Mouse (Mus musculus) c-Kit-positive CD71-positive TER-119-negative erythroid progenitor cells, embryonic 14.5 days (primary cell): ENCODE data around the gene Slc11a1.
"Not testable (repeated sequence)": the region's sequence is repeated elsewhere in the genome, so short reads cannot be mapped to it uniquely, and the experiment has no call there.

Experiments used
- DNase-seq: peaks from one replicate; pipeline ENCODE4 v3.0.0-alpha.2; 2013; ENCODE audit warnings: low read depth

Slc11a1 gene

DNA sequence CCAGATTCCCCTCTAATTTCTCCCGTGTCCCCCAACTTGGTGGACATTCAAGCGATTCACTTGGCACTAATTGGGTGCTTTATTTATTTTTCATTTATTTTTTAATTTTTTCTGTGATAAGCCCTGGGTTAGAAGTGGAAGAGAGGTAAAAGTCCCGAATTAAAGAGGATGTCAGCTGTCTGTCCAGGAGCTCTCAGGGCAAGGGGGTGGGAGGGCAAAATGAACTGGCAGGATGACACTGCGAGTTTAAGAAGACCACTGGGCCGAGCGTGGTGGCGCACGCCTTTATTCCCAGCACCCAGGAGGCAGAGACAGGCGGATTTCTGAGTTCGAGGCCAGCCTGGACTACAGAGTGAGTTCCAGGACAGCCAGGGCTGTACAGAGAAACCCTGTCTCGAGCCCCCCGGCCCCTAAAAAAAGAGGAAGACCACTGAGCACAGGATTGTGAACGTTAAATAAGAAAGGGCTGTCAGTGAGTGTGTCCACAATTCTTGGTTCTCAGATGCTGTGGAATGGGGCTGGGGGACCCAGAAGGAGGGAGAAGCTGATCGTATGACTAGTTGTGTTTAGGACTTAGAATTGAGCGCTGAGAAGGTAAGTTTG lies 12.5 kb downstream of the Slc11a1 start:
- no peak for DNase-seq

GRCm38 (mm10) chr1:74388398-74388920 lies 13.5 kb downstream of the Slc11a1 start:
- no peak for DNase-seq

- no peak for DNase-seq
Measured at GRCm38 (mm10) chr1:74389831-74390286, 14.9 kb downstream of the Slc11a1 start.

GRCm38 (mm10) chr1:74390287-74390906 lies 15.4 kb downstream of the Slc11a1 start:
- peak; percentile 78 for DNase-seq

GRCm38 (mm10) chr1:74390924-74391748 lies 16.1 kb downstream of the Slc11a1 start, which contains the start of gene Ctdsp1:
Gene Ctdsp1, plus strand, starts transcription at chr1:74391509.
- peak; percentile 83 for DNase-seq

DNA sequence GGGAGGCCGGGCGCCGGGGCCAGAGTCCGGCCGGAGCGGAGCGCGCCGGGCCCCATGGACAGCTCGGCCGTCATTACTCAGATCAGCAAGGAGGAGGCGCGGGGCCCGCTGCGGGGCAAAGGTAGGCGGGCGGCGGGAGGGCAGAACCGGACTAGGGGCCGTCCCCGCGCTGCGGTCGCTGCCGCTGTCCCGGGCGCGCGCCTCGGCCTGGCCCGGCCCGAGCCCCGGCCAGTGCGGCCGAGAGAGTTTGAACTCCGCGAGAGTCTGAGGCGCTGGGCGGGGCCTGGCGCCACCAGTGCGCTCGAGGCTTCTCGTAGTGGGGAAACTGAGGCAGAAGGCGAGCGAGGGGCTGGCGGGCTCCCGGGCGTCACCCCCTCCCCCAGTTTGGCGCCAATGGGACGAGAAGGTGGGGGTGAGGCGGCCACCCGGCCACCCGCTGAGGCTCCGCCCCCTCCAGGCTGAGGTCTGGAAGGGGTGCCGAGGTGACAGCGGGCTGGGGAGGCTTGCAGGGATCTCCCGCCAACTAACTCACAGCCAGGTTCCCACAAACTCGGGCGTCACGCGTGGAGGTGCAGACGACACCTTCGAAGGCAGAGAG lies 16.9 kb downstream of the Slc11a1 start:
- no peak for DNase-seq

GRCm38 (mm10) chr1:74392446-74392994 lies 17.5 kb downstream of the Slc11a1 start:
- no peak for DNase-seq

DNA sequence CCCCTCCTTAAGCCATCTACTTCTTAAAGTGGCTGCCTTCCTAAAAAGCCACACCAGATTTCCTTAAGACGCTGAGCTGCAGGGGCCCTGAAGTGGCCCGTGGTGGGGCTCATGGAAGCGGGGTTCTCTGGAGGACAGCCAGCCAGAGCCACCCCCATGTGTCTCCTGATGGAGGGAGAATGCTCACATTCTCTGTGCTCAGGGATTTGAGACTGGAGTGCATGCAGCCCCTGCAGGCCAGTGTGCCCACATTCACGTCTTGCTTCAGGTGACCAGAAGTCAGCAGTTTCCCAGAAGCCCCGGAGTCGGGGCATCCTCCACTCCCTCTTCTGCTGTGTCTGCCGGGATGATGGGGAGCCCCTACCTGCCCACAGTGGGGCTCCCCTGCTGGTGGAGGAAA lies 18.0 kb downstream of the Slc11a1 start:
- DNase-seq: no peak

DNA sequence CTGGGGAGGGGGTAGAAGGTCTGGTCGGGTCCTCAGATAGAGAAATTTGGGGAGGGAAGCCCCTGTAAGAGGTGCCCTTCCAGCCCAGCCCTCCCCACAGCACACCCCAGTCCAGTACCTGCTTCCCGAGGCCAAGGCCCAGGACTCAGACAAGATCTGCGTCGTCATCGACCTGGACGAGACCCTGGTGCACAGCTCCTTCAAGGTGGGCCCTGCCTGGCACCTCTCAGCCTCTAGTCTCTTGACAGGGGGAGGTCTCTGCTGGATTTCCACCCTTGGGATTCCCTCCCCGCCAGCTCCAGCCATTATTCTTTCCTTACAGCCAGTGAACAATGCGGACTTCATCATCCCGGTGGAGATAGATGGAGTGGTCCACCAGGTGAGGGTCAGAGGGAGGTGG lies 18.7 kb downstream of the Slc11a1 start:
- DNase-seq: no peak

GRCm38 (mm10) chr1:74394311-74394710 lies 19.3 kb downstream of the Slc11a1 start:
- DNase-seq: no peak

GRCm38 (mm10) chr1:74394858-74395257 lies 19.9 kb downstream of the Slc11a1 start:
- no peak for DNase-seq

DNA sequence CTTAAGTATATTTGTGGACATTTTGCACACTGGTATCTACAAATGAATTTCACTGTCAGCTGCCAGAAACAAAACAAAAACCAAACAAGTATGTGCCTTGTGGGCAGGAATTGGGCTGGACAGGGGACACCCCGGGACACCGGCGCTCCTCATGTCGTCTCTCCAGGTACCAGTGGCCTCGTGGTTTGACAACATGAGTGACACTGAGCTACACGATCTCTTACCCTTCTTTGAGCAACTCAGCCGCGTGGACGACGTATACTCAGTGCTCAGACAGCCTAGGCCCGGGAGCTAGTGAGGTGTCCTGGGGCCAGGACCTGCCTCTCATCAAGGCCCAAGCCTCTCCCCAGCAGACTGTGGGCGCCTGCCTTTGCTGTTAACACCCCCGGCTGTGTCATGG lies 20.3 kb downstream of the Slc11a1 start:
- DNase-seq: no peak

DNA sequence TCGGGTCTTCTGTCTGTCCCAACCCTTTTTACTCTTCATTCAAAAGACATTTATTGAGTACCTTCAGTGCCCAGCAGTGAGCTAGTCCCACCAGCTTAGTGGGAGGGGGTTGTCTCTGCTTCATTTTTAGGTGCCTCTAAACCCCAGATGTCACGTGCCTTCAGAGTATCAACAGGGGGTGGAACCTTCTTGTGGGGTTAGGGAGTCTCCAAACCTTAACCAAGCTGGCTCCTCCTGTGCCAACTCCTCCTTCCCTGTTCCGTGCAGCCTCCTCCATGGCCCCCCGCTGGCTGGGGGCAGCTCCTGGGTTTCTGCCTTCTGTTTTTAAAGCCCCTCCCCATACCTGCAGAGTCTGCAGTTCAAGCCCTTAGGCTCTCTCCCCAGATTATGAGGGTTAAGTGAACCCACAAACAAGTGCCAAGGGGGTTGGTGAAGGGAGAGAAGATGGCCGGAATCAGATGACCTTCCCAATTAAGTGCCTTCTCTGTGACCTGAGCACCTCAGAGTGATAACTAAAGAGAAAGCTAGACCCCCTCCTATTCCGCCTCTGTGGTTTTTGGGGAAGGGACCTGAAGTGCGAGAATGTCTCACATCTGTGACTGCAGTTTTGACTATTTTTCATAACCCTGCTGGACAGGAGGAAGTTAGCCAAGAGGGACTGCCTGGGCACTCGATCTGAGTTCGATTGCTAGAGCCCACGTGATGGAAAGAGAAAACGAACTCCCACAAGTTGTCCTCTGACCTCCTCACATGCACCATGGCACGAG lies 21.6 kb downstream of the Slc11a1 start:
- not testable (repeated sequence) for DNase-seq

DNA sequence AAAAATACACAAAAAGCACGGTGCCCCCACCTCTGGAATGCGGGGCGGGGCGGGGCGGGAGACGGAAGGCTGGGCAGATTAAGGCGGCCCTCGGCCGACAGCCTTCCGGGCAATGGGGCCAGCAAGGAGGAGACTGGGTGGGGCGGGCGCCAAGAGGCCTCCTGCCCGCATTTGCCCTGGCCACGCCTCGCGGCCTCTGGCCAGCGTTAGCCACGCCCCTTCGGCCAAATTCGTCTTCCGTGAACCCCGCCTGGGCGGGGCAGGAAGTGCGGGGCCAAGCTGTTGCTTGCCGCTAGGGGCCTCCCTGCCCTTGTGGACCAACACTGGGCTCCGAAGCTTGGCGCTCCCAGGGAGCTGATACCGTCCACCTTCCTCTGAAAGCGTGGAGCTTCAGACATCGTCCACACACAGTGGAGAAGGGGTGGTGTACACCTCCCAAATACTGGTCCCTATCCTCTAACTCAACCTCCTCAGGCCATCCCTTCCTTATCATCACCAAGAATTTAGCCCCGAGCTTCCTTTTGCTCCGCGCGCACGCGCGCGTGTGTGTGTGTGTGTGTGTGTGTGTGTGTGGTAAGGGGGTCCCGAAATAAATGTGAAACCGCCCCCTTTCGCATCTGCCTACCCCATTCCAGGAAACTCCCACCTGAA lies 22.4 kb downstream of the Slc11a1 start:
- peak; percentile 96 for DNase-seq

DNA sequence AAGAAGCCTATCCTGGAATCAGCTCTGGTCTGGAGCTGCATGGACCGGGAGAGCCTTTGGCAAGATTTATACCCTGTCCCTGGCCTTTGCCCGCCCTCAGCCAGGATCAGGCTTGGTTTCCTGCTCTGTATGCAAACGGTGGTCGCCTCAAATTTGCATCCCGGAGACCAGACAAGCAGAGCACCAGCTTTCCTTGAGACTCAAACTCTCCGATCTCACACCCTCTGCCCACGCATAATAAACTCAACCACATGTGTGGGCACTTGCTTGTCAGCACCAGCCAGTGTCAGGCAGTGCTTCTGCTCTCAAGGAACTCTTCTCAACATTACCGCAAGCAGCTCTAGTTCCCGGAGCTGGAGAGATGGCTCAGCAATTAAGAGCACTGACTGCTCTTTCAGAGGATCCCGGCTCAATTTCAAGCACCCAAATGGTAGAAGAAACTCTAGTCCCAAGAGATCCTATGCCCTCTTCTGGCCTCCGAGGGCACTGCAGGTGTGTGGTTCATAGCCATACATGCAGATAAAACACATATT lies 23.0 kb downstream of the Slc11a1 start:
- DNase-seq: no peak

GRCm38 (mm10) chr1:74400531-74400930 lies 25.5 kb downstream of the Slc11a1 start:
- no peak for DNase-seq

GRCm38 (mm10) chr1:74401015-74401702 lies 26.2 kb downstream of the Slc11a1 start:
- no peak for DNase-seq

DNA sequence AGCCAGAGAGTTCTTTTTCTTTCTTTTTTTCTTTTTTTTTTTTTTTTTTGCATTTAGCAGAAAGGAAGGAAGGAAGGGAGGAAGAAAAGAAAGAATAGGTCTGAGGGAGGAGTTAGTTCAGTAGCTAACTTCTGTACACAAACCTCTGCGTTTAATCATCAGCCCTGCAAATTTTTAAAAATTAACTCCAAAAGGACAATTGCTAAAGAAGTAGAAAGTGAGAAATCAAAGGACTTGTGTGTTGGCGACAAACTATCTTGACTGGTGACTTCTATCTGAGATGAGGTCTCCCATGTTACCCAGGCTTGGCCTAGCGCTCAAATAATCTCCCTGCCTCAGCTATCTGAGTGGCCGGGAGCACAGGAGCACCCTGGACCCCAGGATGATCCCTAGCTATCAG lies 29.2 kb downstream of the Slc11a1 start:
- DNase-seq: no peak

GRCm38 (mm10) chr1:74408589-74409504 lies 33.9 kb downstream of the Slc11a1 start, which contains the start of gene Vil1:
Gene Vil1, plus strand, starts transcription at chr1:74409376.
- no peak for DNase-seq
